8 mouse cellular contexts compared by ENCODE assay signal in genomic region chr11:101881604-101882071, GRCm38 (mm10). TPM values are rescaled to one million over a fixed set of nuclear protein-coding genes. Genes with fewer than 3 reads are reported as not detected.
DNase-seq lines count a peak whose midpoint lies in the region; ATAC-seq lines count a peak whose summit lies in the region.

No protein-coding gene starts in this region.

- DNase-seq in cerebellum, adult 18-20 months: peak; percentile 28 to 42
- DNase-seq in kidney, adult 8-10 months: peak; percentile 65 to 71
- peak; percentile 72 for DNase-seq in ovary, postnatal 36 days (ENCODE audit: low spot score)

- no peaks in the 10 kb centered on the region for H3K9me3 ChIP-seq in embryonic facial prominence, embryonic 12.5 days
- no peaks in the 10 kb centered on the region for H3K9me3 ChIP-seq in heart, embryonic 11.5 days (replicated peaks; ENCODE audit: control insufficient read depth, low read length)
- no peaks in the 10 kb centered on the region for H3K9me3 ChIP-seq in lung, embryonic 15.5 days

- H3K27ac ChIP-seq in embryonic facial prominence, embryonic 12.5 days: peak overlapping the region; percentile 30; the same call in 1 of the 2 replicates
- H3K27ac ChIP-seq in heart, embryonic 11.5 days (ENCODE audit: low read depth, low read length): peak overlapping the region; percentile 84
- peak overlapping the region; percentile 85 for H3K27ac ChIP-seq in lung, embryonic 15.5 days

- ATAC-seq in cerebellum, adult (ENCODE audit: insufficient number of reproducible peaks, low FRiP score, low TSS enrichment): no peak
- no peak; the same call in 1 of the 2 replicates for ATAC-seq in embryonic facial prominence, embryonic 12.5 days (ENCODE audit: insufficient number of reproducible peaks, insufficient read depth, low FRiP score, low TSS enrichment)
- ATAC-seq in heart, embryonic 11.5 days (replicated peaks; ENCODE audit: insufficient number of reproducible peaks, low FRiP score, low TSS enrichment): peak; percentile 65
- peak; percentile 82 for ATAC-seq in lung, embryonic 15.5 days (ENCODE audit: borderline replicate concordance, extremely low read depth, low FRiP score, low TSS enrichment)
- ATAC-seq in erythroid progenitor cell, adult 5-6 weeks (replicated peaks; ENCODE audit: low FRiP score, poor library complexity, severe bottlenecking): no peak

- peak overlapping the region; percentile 7 for H3K4me3 ChIP-seq in embryonic facial prominence, embryonic 12.5 days
- peak overlapping the region; percentile 27 for H3K4me3 ChIP-seq in heart, embryonic 11.5 days (ENCODE audit: low read depth, low read length)
- H3K4me3 ChIP-seq in lung, embryonic 15.5 days: peak overlapping the region; percentile 23

- H3K4me2 ChIP-seq in embryonic facial prominence, embryonic 12.5 days (replicated peaks): peak overlapping the region; percentile 38
- peak overlapping the region; percentile 63 for H3K4me2 ChIP-seq in heart, embryonic 11.5 days
- H3K4me2 ChIP-seq in lung, embryonic 15.5 days: peak overlapping the region; percentile 54

- WGBS in embryonic facial prominence, embryonic 12.5 days: 5% methylated on average over 24 of the region's 24 CpGs
- WGBS in heart, embryonic 11.5 days (ENCODE audit: insufficient replicate concordance): 2% methylated on average over 24 of the region's 24 CpGs
- WGBS in lung, embryonic 15.5 days: 3% methylated on average over 24 of the region's 24 CpGs

- H3K27me3 ChIP-seq in embryonic facial prominence, embryonic 12.5 days: no peaks in the 10 kb centered on the region
- H3K27me3 ChIP-seq in heart, embryonic 11.5 days (ENCODE audit: control insufficient read depth, insufficient read depth, low read length): no peaks in the 10 kb centered on the region
- H3K27me3 ChIP-seq in lung, embryonic 15.5 days: no peaks in the 10 kb centered on the region

- peaks cover 46% of the 10 kb centered on the region for H3K4me1 ChIP-seq in embryonic facial prominence, embryonic 12.5 days
- peaks cover 69% of the 10 kb centered on the region for H3K4me1 ChIP-seq in heart, embryonic 11.5 days (ENCODE audit: control insufficient read depth, insufficient read depth, low read length)
- H3K4me1 ChIP-seq in lung, embryonic 15.5 days: peaks cover 81% of the 10 kb centered on the region

- H3K36me3 ChIP-seq in embryonic facial prominence, embryonic 12.5 days: no peaks in the 10 kb centered on the region
- no peaks in the 10 kb centered on the region for H3K36me3 ChIP-seq in heart, embryonic 11.5 days (ENCODE audit: control insufficient read depth, insufficient read depth, low read length)
- no peaks in the 10 kb centered on the region for H3K36me3 ChIP-seq in lung, embryonic 15.5 days

- H3K9ac ChIP-seq in embryonic facial prominence, embryonic 12.5 days: no peak overlapping the region
- H3K9ac ChIP-seq in heart, embryonic 11.5 days (ENCODE audit: low read depth, low read length): peak overlapping the region; percentile 76
- peak overlapping the region; percentile 28; the same call in 1 of the 2 replicates for H3K9ac ChIP-seq in lung, embryonic 15.5 days

RNA-seq across cellular contexts. Expression of gene Meox1, which starts 12.5 kb away (rescaled TPM):
- polyA plus RNA-seq in embryonic facial prominence, embryonic 12.5 days (2016; fragmentation: Nextera tagmentation; extraction: Ambion mirVana): 10.0 and 10.9 TPM in 2 replicates
- polyA plus RNA-seq in heart, embryonic 11.5 days (2014; fragmentation: Nextera tagmentation; extraction: Ambion mirVana): 13.2 and 14.5 TPM in 2 replicates
- polyA plus RNA-seq in lung, embryonic 15.5 days (2015; fragmentation: Nextera tagmentation; extraction: Ambion mirVana): 10.3 and 10.4 TPM in 2 replicates
- total RNA-seq in erythroid progenitor cell, adult 5-6 weeks (2015; ENCODE audit: low replicate concordance): not detected in 2 replicates
- not detected in 2 replicates for total RNA-seq in erythroid progenitor cell, adult 5-6 weeks (2017; ENCODE audit: low replicate concordance)

Comparison
In these comparisons a context has a peak if more than half of its experiments do, and no peak if none do; other contexts are left out.
1. ATAC-seq: peak in heart, embryonic 11.5 days (single experiment) and lung, embryonic 15.5 days (single experiment); none in cerebellum, adult (single experiment), embryonic facial prominence, embryonic 12.5 days (single experiment) and erythroid progenitor cell, adult 5-6 weeks (single experiment).
2. H3K27ac ChIP-seq: peak in every context shown above with its lines; median percentile 85 in lung, embryonic 15.5 days; 84 in heart, embryonic 11.5 days; 30 in embryonic facial prominence, embryonic 12.5 days.
3. Peak in every context shown above with its lines, with median percentiles within 50 percentile points of each other: DNase-seq, H3K4me2 ChIP-seq and H3K4me3 ChIP-seq.